Mouse (Mus musculus) ES-Bruce4 (cell line): ENCODE results near the gene Klf9. TPM values are rescaled to one million over a fixed set of nuclear protein-coding genes. Genes with fewer than 3 reads are reported as not detected.
A peak's percentile ranks its signal among the peaks of the same experiment; 100 is the strongest.

Experiments
- H3K27ac ChIP-seq: 2 replicates; pipeline ENCODE4 v1.5.1; 2012; ENCODE audit warnings: low read length, inconsistent platforms; ENCODE audit not compliant: insufficient read depth
- H3K27me3 ChIP-seq: 2 replicates; pipeline ENCODE4 v1.6.1; 2012; ENCODE audit warnings: mild to moderate bottlenecking, low read length, inconsistent platforms; ENCODE audit not compliant: control insufficient read depth, poor library complexity, insufficient read depth, severe bottlenecking
- H3K36me3 ChIP-seq: 2 replicates; pipeline ENCODE4 v1.6.1; 2012; ENCODE audit warnings: inconsistent platforms, mild to moderate bottlenecking, low read length, moderate library complexity; ENCODE audit not compliant: control insufficient read depth, poor library complexity, insufficient read depth, severe bottlenecking
- H3K4me1 ChIP-seq: one replicate; pipeline ENCODE4 v1.8.1; 2011; ENCODE audit warnings: low read length; ENCODE audit not compliant: control insufficient read depth, insufficient read depth
- H3K4me3 ChIP-seq: 2 replicates; pipeline ENCODE4 v1.5.1; 2011; ENCODE audit warnings: low read depth, mild to moderate bottlenecking, low read length
- H3K9ac ChIP-seq: 2 replicates; pipeline ENCODE4 v1.6.1; 2012; ENCODE audit warnings: low read depth, mild to moderate bottlenecking, inconsistent platforms; ENCODE audit not compliant: poor library complexity, severe bottlenecking
- H3K9me3 ChIP-seq: replicated peaks from 2 replicates; pipeline ENCODE4 v1.6.1; 2012; ENCODE audit warnings: mild to moderate bottlenecking, low read length, inconsistent platforms; ENCODE audit not compliant: control insufficient read depth, poor library complexity, insufficient read depth, severe bottlenecking
- CTCF ChIP-seq: IDR thresholded peaks from one replicate; pipeline ENCODE4 v1.8.1; 2011; ENCODE audit warnings: low read depth, low read length
- EP300 ChIP-seq: IDR thresholded peaks from 2 replicates; pipeline ENCODE4 v1.6.1; 2011; ENCODE audit warnings: low read depth, low read length; ENCODE audit not compliant: insufficient read depth
- POLR2A ChIP-seq: IDR thresholded peaks from one replicate; pipeline ENCODE4 v1.8.1; 2011; ENCODE audit warnings: low read length; ENCODE audit not compliant: insufficient read depth
- polyA plus RNA-seq: library from polyadenylated mRNA; stranded (reverse); fragments of >200 nt; gene quantifications from 2 replicates; pipeline ENCODE4 v1.2.4, GENCODE M21; 2011; ENCODE audit warnings: low read depth; ENCODE audit not compliant: missing spikeins, insufficient read depth, insufficient read length

Klf9 gene
- polyA plus RNA-seq, 1 experiment = 77.1 TPM

- Histone ChIP-seq H3K36me3 (no peaks in the 10 kb centered on the region), H3K9ac (no peak overlapping the region), H3K27ac (no peak overlapping the region), H3K4me1 (peaks cover 4% of the 10 kb centered on the region), H3K4me3 (no peak overlapping the region), H3K27me3 (no peaks in the 10 kb centered on the region), H3K9me3 (no peaks in the 10 kb centered on the region; the same call in 1 of the 2 replicates)
- TF ChIP-seq EP300 (no peak), POLR2A (no peak), CTCF (no peak)
Measured at GRCm38 (mm10) chr19:23175090-23175489, 34.1 kb downstream of the Klf9 start.

GRCm38 (mm10) chr19:23175511-23175910, 34.5 kb downstream of the Klf9 start:
- no peaks in the 10 kb centered on the region for H3K27me3 ChIP-seq
- no peaks in the 10 kb centered on the region; the same call in 1 of the 2 replicates for H3K9me3 ChIP-seq
- TF ChIP-seq EP300 (no peak), POLR2A (no peak), CTCF (no peak)
- peak overlapping the region; percentile 16; the same call in 1 of the 2 replicates for H3K27ac ChIP-seq
- H3K36me3 ChIP-seq = no peaks in the 10 kb centered on the region
- no peak overlapping the region for H3K9ac ChIP-seq
- H3K4me3 ChIP-seq = no peak overlapping the region
- peaks cover 4% of the 10 kb centered on the region for H3K4me1 ChIP-seq

GRCm38 (mm10) chr19:23178533-23178932, 37.5 kb downstream of the Klf9 start:
- H3K4me1 ChIP-seq = peaks cover 4% of the 10 kb centered on the region
- H3K9me3 ChIP-seq = no peaks in the 10 kb centered on the region
- no peak for TF ChIP-seq POLR2A
- TF ChIP-seq EP300 = no peak
- no peak for TF ChIP-seq CTCF
- H3K4me3 ChIP-seq = no peak overlapping the region
- H3K9ac ChIP-seq = no peak overlapping the region
- no peaks in the 10 kb centered on the region for H3K36me3 ChIP-seq
- no peaks in the 10 kb centered on the region for H3K27me3 ChIP-seq
- no peak overlapping the region for H3K27ac ChIP-seq

- Histone ChIP-seq H3K36me3 (no peaks in the 10 kb centered on the region), H3K4me1 (peaks cover 2% of the 10 kb centered on the region), H3K4me3 (no peak overlapping the region), H3K27ac (no peak overlapping the region), H3K27me3 (no peaks in the 10 kb centered on the region), H3K9me3 (no peaks in the 10 kb centered on the region), H3K9ac (no peak overlapping the region)
- TF ChIP-seq POLR2A = no peak
- no peak for TF ChIP-seq EP300
- TF ChIP-seq CTCF = no peak
Measured at GRCm38 (mm10) chr19:23183493-23183892, 42.5 kb downstream of the Klf9 start.

DNA sequence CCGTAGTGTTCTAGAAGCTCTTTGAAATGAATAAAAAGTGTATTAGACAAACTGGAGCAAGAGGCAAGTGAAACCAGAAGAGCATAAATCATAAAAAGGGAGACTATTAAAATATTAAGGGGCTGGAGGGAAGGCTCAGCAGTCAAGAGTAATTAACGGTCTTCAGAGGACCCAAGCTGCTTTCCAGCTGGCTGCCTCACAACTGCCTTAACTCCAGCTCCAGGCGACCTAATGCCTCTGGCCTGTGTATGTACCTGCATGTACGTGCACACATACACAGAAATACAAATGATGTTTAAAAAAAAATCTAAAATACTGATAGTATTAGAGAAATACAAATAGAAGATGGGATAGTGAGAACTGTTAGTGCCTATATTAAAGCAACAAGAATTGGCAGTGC, 43.0 kb downstream of the Klf9 start:
- H3K36me3 ChIP-seq = no peaks in the 10 kb centered on the region
- no peak for TF ChIP-seq EP300
- no peak for TF ChIP-seq POLR2A
- TF ChIP-seq CTCF = no peak
- H3K9ac ChIP-seq = no peak overlapping the region
- H3K27me3 ChIP-seq = no peaks in the 10 kb centered on the region
- H3K27ac ChIP-seq = no peak overlapping the region
- H3K9me3 ChIP-seq = no peaks in the 10 kb centered on the region
- peaks cover 2% of the 10 kb centered on the region for H3K4me1 ChIP-seq
- no peak overlapping the region for H3K4me3 ChIP-seq

DNA sequence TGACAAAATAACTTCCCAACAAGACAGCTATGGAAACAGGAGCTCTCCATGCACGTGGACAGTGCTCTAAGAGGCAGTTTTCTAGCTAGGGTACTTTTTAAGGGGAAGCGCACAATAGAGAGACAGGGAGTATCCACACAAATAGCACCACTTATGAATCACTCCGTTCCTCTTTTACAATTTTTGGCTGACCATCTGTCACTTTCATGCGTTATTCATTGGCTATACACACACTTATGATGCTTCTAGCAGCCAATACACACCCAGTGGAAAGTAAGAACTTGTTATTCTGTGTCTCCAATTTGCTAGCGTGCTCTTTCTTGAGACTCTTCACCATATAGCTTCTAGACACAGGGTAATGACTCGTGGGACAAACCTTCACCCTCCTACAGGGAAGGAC, 46.7 kb downstream of the Klf9 start:
- no peaks in the 10 kb centered on the region for H3K9me3 ChIP-seq
- H3K27ac ChIP-seq = no peak overlapping the region
- no peak overlapping the region for H3K9ac ChIP-seq
- no peaks in the 10 kb centered on the region for H3K36me3 ChIP-seq
- no peaks in the 10 kb centered on the region for H3K27me3 ChIP-seq
- H3K4me1 ChIP-seq = peaks cover 2% of the 10 kb centered on the region
- H3K4me3 ChIP-seq = no peak overlapping the region
- TF ChIP-seq CTCF = no peak
- TF ChIP-seq POLR2A = no peak
- TF ChIP-seq EP300 = no peak
